Mouse (Mus musculus): ENCODE results near the gene Shmt1. TPM values are rescaled to one million over a fixed set of nuclear protein-coding genes. Genes with fewer than 3 reads are reported as not detected.

Shmt1 gene
- polyA plus RNA-seq, 1 experiment = 39.3 TPM

- no peak overlapping the region for H3K27ac ChIP-seq (ENCODE audit: control insufficient read depth, insufficient read depth, low read depth, low read length)
Observed at GRCm38 (mm10) chr11:60766969-60767368, 44.5 kb downstream of the Shmt1 start.

GRCm38 (mm10) chr11:60761681-60762080 lies 49.8 kb downstream of the Shmt1 start:
- no peaks in the 10 kb centered on the region for H3K4me1 ChIP-seq (ENCODE audit: control insufficient read depth, insufficient read depth, low read length)
- H3K27ac ChIP-seq (ENCODE audit: control insufficient read depth, insufficient read depth, low read depth, low read length) = no peak overlapping the region
- no peak for TF ChIP-seq CTCF (IDR thresholded peaks at IDR 0.05; ENCODE audit: control insufficient read depth, insufficient read depth, insufficient replicate concordance, low read depth, low read length)
- H3K27me3 ChIP-seq (ENCODE audit: control insufficient read depth, insufficient read depth, low read length) = no peaks in the 10 kb centered on the region
- peaks cover 3% of the 10 kb centered on the region for H3K36me3 ChIP-seq (ENCODE audit: control insufficient read depth, insufficient read depth, low read length)
- no peak overlapping the region for H3K4me3 ChIP-seq (ENCODE audit: control insufficient read depth, low read depth, low read length)

More at GRCm38 (mm10) chr11:60766969-60767368, 44.5 kb downstream of the Shmt1 start:
- Histone ChIP-seq H3K4me1 (ENCODE audit: control insufficient read depth, insufficient read depth, low read length) (no peaks in the 10 kb centered on the region), H3K36me3 (ENCODE audit: control insufficient read depth, insufficient read depth, low read length) (no peaks in the 10 kb centered on the region; the same call in 1 of the 2 replicates), H3K27me3 (ENCODE audit: control insufficient read depth, insufficient read depth, low read length) (no peaks in the 10 kb centered on the region), H3K4me3 (ENCODE audit: control insufficient read depth, low read depth, low read length) (no peak overlapping the region)
- TF ChIP-seq CTCF (IDR thresholded peaks at IDR 0.05; ENCODE audit: control insufficient read depth, insufficient read depth, insufficient replicate concordance, low read depth, low read length) = no peak
- no peak for TF ChIP-seq POLR2A (IDR thresholded peaks at IDR 0.05; ENCODE audit: control insufficient read depth, low read depth, low read length)

- Histone ChIP-seq H3K4me3 (ENCODE audit: control insufficient read depth, low read depth, low read length) (no peak overlapping the region), H3K4me1 (ENCODE audit: control insufficient read depth, insufficient read depth, low read length) (no peaks in the 10 kb centered on the region), H3K36me3 (ENCODE audit: control insufficient read depth, insufficient read depth, low read length) (peaks cover 2% of the 10 kb centered on the region; the same call in 1 of the 2 replicates), H3K27me3 (ENCODE audit: control insufficient read depth, insufficient read depth, low read length) (no peaks in the 10 kb centered on the region), H3K27ac (ENCODE audit: control insufficient read depth, insufficient read depth, low read depth, low read length) (no peak overlapping the region)
- TF ChIP-seq POLR2A (IDR thresholded peaks at IDR 0.05; ENCODE audit: control insufficient read depth, low read depth, low read length) = no peak
- no peak for TF ChIP-seq CTCF (IDR thresholded peaks at IDR 0.05; ENCODE audit: control insufficient read depth, insufficient read depth, insufficient replicate concordance, low read depth, low read length)
Observed at GRCm38 (mm10) chr11:60755570-60755969, 55.9 kb downstream of the Shmt1 start.

- peaks cover 8% of the 10 kb centered on the region for H3K36me3 ChIP-seq (ENCODE audit: control insufficient read depth, insufficient read depth, low read length)
- H3K4me1 ChIP-seq (ENCODE audit: control insufficient read depth, insufficient read depth, low read length) = no peaks in the 10 kb centered on the region
- no peaks in the 10 kb centered on the region for H3K27me3 ChIP-seq (ENCODE audit: control insufficient read depth, insufficient read depth, low read length)
- H3K27ac ChIP-seq (ENCODE audit: control insufficient read depth, insufficient read depth, low read depth, low read length) = no peak overlapping the region
- no peak overlapping the region for H3K4me3 ChIP-seq (ENCODE audit: control insufficient read depth, low read depth, low read length)
- TF ChIP-seq POLR2A (IDR thresholded peaks at IDR 0.05; ENCODE audit: control insufficient read depth, low read depth, low read length) (no peak), CTCF (IDR thresholded peaks at IDR 0.05; ENCODE audit: control insufficient read depth, insufficient read depth, insufficient replicate concordance, low read depth, low read length) (no peak)
Observed at GRCm38 (mm10) chr11:60740321-60740720, 71.2 kb downstream of the Shmt1 start.

Other genes with a start within 250 kb of the Shmt1 start
- gene Llgl1, start 112.0 kb downstream of the Shmt1 start, polyA plus RNA-seq (2012; rRNA removed) = 14.6 and 16.9 TPM in 2 replicates
- 31.0 and 32.9 TPM in 2 replicates for gene Flii, start 84.5 kb downstream of the Shmt1 start, polyA plus RNA-seq (2012; rRNA removed)
- 7.2 and 7.7 TPM in 2 replicates for gene Mief2, start 83.3 kb downstream of the Shmt1 start, polyA plus RNA-seq (2012; rRNA removed)
- gene Top3a, start 34.4 kb downstream of the Shmt1 start, polyA plus RNA-seq (2012; rRNA removed) = 14.4 and 14.8 TPM in 2 replicates
- gene Smcr8, start 34.2 kb downstream of the Shmt1 start, polyA plus RNA-seq (2012; rRNA removed) = 4.5 and 4.6 TPM in 2 replicates
- gene Dhrs7b, start 18.9 kb upstream of the Shmt1 start, polyA plus RNA-seq (2012; rRNA removed) = 19.8 and 19.9 TPM in 2 replicates
- gene Tmem11, start 67.6 kb upstream of the Shmt1 start, polyA plus RNA-seq (2012; rRNA removed) = 15.6 TPM in 2 replicates
- gene Natd1, start 103.0 kb upstream of the Shmt1 start, polyA plus RNA-seq (2012; rRNA removed) = 34.6 and 39.6 TPM in 2 replicates
- 36.6 and 36.8 TPM in 2 replicates for gene Map2k3, start 120.3 kb upstream of the Shmt1 start, polyA plus RNA-seq (2012; rRNA removed)
- gene Kcnj12, start 210.8 kb upstream of the Shmt1 start, polyA plus RNA-seq (2012; rRNA removed) = 0.15 and 0.16 TPM in 2 replicates